Mouse (Mus musculus): ENCODE measurements around the gene Naa80.

DNA sequence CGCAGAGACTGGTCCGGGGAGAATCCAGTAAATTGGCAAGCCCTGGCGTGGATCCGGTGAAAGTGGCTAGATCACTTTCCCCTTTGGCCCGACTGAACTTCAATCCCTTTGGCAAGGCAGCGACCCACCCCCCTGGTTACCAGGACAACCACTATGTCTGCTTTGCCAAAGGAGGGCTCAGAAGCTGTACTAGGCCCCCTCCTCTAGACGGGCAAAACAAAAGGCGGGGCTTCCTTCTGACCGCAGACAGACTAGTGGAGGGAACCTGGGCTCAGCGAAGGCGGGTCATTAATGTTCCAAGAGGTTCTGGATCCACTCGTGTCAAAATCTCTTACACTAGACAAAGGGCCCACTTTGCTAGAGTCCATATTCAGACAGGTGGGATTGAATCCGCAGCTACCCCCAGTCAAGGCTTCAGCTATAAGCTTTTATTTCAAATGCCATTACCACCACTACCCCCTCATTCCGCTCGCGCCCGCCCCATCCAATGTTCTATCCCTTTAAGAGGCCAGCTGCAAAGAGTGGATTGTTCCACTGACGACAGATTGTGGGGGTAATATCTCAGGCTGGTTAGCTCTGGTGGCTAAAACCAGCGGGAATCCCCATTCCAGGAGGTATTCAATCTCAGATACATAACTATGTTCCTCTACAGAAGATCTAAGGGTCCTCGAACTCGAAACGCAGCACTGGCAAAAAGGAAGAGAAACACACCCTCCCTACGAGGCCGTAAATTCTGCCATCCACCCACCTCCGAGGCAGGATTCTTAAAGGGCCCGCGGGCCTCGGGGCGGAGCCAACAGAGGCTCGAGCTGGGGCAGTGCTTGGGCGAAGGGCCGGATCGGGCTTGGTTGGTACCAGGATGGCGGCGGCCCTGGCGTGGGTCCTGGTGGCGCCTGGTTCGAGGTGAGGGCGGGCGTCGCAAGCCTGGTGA is 10.1 kb upstream of the Naa80 start:
- no peak for TF ChIP-seq EP300 (IDR thresholded peaks at IDR 0.05; ENCODE audit: insufficient read depth, low read depth, low read length)
- TF ChIP-seq CTCF (IDR thresholded peaks at IDR 0.05; ENCODE audit: low read depth, low read length) = no peak
